Mouse (Mus musculus): ENCODE measurements around the gene Tmem192.
"Not testable (repeated sequence)": the region's sequence is repeated elsewhere in the genome, so short reads cannot be mapped to it uniquely, and the experiment has no call there.

The Tmem192 gene

DNA sequence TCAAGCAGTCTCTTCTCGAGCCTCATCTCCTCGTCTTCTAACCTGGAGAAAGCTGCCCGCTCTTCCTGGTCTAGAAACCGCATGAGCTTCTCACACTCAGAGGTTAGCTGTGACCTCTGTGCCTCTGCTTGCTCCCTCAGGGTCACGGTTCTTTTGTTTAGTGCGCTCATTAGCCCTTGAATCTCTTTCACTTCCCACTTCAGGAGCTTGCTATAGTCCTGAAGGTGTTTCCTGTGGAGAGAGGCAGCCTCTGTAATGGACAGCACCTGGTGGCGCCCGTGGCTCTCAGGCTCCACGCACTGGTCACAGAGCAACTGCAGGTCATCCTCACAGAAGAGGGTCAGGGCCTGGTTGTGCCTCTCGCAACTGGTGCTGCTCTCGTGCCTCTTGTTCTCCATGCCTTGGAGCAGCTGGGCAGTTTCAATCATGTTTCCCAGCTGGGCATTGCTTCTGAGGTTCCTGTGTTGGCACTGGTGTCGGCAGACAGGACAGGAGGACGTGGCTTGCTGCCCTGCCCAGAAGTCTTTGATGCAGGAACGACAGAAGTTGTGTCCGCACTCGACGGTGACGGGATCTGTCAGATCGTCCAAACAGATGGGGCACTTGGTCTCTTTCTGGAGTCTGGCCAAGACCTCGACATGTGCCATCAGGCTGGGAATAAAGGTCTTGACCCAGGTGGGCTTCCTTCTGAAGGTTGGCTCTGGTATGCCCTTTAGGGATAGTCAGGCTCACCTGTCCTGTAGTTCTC is 36.3 kb downstream of the Tmem192 start:
- DNase-seq (ENCODE audit: low spot score in 2 of 2), result no peak

DNA sequence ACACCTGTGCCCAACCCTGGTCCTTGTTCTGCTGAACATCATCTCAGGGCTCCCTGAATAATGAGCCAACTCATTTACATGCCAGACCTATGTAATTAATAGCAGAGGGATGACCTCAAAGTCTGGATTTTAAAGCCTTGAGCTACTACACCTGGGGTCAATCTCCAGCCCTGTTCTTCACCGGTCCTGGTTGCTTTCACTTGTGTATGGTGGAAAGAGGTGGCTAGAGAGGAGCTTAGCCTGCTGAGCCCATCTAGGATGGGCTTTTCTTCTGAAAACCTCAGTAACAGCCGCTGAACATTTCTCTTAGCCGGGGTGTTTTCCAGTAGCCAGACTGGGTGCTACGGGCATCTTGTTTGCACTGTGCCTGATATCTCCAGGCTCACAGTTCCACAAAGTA is 40.7 kb downstream of the Tmem192 start, which contains the start of gene Trim75:
TSS of gene Trim75 (minus strand) at position 101 of the 400 bp plus-strand sequence.
- DNase-seq (ENCODE audit: low spot score in 2 of 2), result no peak

DNA sequence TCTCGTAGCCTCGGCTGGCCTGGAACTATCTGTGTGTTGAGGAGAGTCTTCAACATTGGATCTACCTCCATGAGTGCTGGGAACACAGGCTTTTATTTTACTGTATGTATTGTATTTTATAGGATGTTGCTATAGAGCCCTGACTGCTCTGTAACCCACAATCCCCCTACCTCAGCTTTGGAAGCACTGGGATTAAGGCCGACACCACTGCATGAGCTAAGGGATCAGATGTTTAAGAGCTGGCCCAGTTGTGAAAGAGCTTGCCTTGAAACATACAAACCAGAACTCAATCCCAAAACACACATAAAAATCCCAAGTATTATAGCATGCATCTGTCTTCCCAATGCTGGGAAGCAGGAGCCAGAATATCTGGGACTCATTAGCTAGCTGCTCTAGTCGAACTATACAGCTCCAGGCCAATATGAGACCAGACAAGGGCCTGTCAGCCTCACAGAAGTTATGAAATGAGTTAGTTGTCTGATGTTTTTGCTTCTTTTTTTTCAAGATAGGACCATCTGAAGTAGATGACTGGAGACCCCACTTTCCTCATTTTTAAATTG is 51.9 kb downstream of the Tmem192 start:
- no peak for DNase-seq (ENCODE audit: low spot score in 2 of 2)

DNA sequence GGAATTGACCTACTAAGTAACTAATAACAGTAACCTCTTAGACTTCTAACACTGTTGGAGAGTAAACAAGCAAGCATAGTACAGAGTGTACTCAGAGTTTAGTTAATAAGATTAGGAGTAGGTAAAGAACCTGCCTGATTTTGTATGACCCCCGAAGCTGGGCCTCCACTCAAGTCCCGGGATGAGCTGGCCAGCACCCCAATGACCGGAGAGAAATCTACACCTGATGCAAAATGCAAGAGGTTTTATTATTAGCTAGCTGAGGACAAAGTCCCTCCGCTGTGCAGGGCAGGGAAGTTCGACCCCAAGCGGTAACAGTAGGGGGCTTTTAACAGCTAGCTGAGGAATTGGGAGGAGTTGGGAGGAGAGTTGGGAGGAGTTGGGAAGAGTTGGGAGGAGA is 60.6 kb downstream of the Tmem192 start:
- DNase-seq (ENCODE audit: low spot score in 2 of 2), result not testable (repeated sequence)

DNA sequence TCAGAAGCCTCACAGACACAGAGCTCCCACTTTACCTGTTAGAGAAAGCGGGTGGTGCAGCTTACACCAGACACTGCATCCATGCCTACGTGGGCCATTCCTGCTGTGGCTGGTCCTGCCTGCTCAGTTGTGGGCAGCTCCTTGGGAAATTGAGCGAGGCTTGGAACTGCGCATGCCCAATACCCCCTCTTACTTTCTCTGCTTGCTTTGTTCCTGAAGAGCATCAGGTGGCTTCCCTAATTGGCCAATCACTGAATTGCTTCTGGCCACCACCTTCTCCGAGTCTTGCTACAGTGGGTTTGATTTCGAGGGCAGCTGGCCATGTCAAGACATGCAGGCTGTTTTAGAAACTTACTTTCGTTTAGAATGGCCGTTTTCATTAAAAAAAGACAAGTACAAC is 71.4 kb downstream of the Tmem192 start, which contains the start of the genes Trim61 and Trim60:
TSS of gene Trim61 (minus strand) at position 101 of the 400 bp plus-strand sequence.
TSS of gene Trim60 (minus strand) at position 162 of the 400 bp plus-strand sequence.
- no peak for DNase-seq (ENCODE audit: low spot score in 2 of 2)

Data from frontal cortex, postnatal 25 days (tissue).